Mouse (Mus musculus) bone marrow, adult 2 months (tissue): ENCODE measurements around the gene Hoxc5. TPM values are rescaled to one million over a fixed set of nuclear protein-coding genes. Genes with fewer than 3 reads are reported as not detected.

Experiments used
- H3K27ac ChIP-seq: fragments of 200-500 bp; 2 replicates; pipeline ENCODE4 v1.5.1; 2012; ENCODE audit warnings: low read depth, mild to moderate bottlenecking, control low read depth, inconsistent platforms, low read length; ENCODE audit not compliant: control insufficient read depth, poor library complexity, insufficient read depth
- H3K4me1 ChIP-seq: fragments of 200-500 bp; 2 replicates; pipeline ENCODE4 v1.6.1; 2011; ENCODE audit warnings: low read length; ENCODE audit not compliant: control insufficient read depth, insufficient read depth
- H3K4me3 ChIP-seq: fragments of 200-500 bp; replicated peaks from 2 replicates; pipeline ENCODE3; 2011; ENCODE audit warnings: mild to moderate bottlenecking, low read depth, low read length, control low read depth; ENCODE audit not compliant: control insufficient read depth
- CTCF ChIP-seq: fragments of 200-500 bp; IDR thresholded peaks from 2 replicates; pipeline ENCODE4 v1.5.1; 2011; ENCODE audit warnings: low read length, control low read depth; ENCODE audit not compliant: control insufficient read depth, insufficient read depth
- POLR2A ChIP-seq: fragments of 200-500 bp; IDR thresholded peaks from 2 replicates; pipeline ENCODE4 v1.6.1; 2011; ENCODE audit warnings: low read depth, mild to moderate bottlenecking, control low read depth, low read length, borderline replicate concordance; ENCODE audit not compliant: control insufficient read depth
- WGBS: fragments of 180-500 bp; shearing (Covaris S2); methylation state at CpG from one replicate; pipeline ENCODE4 v1.1.7; 2018; 5-methylcytosine and 5-hydroxymethylcytosine counted together
- polyA plus RNA-seq: library from polyadenylated mRNA; stranded (reverse); fragments of >200 nt; gene quantifications from 2 replicates; pipeline ENCODE4 v1.2.4, GENCODE M21; 2011; ENCODE audit warnings: low replicate concordance; ENCODE audit not compliant: missing spikeins, insufficient read depth, insufficient read length

Gene Hoxc5
- 0.80 TPM in 1 of 2 replicates, not detected in the other for polyA plus RNA-seq

DNA sequence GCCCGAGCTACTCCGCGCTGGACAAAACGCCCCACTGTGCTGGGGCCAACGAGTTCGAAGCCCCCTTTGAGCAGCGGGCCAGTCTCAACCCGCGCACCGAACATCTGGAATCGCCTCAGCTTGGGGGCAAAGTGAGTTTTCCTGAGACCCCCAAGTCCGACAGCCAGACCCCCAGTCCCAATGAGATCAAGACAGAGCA, at the start of gene Hoxc5:
Gene Hoxc5, plus strand, starts transcription at position 132 of the 199 bp plus-strand sequence.
- Histone ChIP-seq H3K27ac (no peak within 1 kb of the TSS), H3K4me1 (no peaks in the 10 kb centered on the region), H3K4me3 (no peak within 1 kb of the TSS)
- TF ChIP-seq POLR2A (no peak), CTCF (no peak)
- 7% methylated on average over 12 of the region's 12 CpGs for WGBS

GRCm38 (mm10) chr15:102917972-102918572, 49.2 kb upstream of the Hoxc5 start:
- 8% methylated on average over 20 of the region's 20 CpGs for WGBS
- TF ChIP-seq CTCF (no peak), POLR2A (no peak)
- Histone ChIP-seq H3K4me1 (no peaks in the 10 kb centered on the region), H3K27ac (no peak overlapping the region), H3K4me3 (no peak overlapping the region)

GRCm38 (mm10) chr15:102918611-102919265, 48.5 kb upstream of the Hoxc5 start:
- H3K4me1 ChIP-seq: no peaks in the 10 kb centered on the region
- no peak overlapping the region for H3K4me3 ChIP-seq
- WGBS: 5% methylated on average over 7 of the region's 7 CpGs
- no peak overlapping the region for H3K27ac ChIP-seq
- TF ChIP-seq POLR2A: no peak
- TF ChIP-seq CTCF: no peak

DNA sequence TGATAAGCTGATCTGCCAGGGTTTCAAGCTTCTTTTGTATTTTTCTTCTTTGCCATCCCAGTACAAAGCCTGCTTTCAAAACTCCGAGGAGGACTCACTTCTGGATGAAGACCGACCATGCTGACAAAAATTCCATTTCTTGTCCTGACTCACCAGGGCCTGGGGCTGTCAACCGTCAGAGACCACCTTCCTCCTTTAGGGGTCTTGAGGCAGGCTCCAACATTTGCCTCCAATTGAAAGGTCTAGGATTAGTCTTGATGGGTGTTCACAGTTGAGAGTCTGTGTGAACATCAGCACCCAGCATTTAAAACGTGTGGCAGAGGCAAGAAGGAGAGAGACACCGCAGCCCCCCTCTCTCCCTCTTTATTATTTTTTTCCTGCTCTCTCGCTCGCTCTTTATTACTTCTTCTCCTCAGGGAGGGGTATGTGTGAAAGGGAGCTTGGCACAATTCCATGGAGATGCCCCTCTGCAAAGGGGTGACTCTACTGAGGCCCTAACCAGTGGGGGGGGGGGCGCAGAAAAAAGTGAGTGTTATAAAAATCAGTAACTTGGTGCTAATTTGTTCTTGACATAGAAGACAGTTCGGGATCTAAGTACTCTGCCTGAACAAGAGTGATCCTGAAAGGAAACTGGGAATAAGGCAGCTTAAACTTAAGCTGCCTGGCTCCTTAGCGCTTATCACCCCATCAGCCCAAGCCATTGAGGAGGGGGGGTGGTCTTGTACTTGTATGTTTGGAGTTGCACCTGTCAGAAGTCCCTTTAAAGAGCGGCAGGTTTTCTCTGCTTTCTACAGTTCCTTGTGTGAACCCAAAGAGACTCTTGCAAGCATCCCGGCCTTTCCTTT, 47.7 kb upstream of the Hoxc5 start:
- no peak overlapping the region for H3K27ac ChIP-seq
- WGBS: 5% methylated on average over 12 of the region's 12 CpGs
- TF ChIP-seq CTCF (no peak), POLR2A (no peak)
- no peaks in the 10 kb centered on the region for H3K4me1 ChIP-seq
- H3K4me3 ChIP-seq: no peak overlapping the region

DNA sequence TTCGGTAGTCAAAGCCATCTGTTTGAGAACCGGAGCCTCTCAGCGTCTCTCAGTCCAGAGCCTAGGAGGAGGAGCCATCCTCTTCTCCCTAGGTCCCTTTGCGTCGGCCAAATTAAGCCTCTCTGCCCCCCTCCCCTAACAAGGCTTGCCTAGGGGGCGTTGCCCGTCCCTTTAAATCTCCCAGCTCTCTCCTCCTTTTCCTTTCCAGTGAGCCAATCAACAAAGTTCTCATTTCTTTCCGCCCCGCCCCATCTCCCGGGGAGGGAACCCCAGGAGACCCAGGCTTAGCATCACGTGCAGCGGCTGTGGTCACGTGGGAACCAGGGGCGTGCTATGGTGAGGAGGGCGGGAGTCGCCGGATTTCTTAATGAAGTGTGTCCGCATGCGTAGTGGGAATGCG, 46.6 kb upstream of the Hoxc5 start:
- Histone ChIP-seq H3K27ac (no peak overlapping the region), H3K4me1 (no peaks in the 10 kb centered on the region), H3K4me3 (no peak overlapping the region)
- TF ChIP-seq POLR2A: no peak
- TF ChIP-seq CTCF: no peak
- WGBS: 3% methylated on average over 20 of the region's 20 CpGs

GRCm38 (mm10) chr15:102921053-102922011, 45.9 kb upstream of the Hoxc5 start, which contains the start of gene Hoxc13:
Gene Hoxc13 (plus strand): TSS chr15:102921103.
- H3K4me3 ChIP-seq: no peak within 1 kb of the TSS
- 5% methylated on average over 86 of the region's 88 CpGs for WGBS
- TF ChIP-seq CTCF (no peak), POLR2A (no peak)
- no peaks in the 10 kb centered on the region for H3K4me1 ChIP-seq
- H3K27ac ChIP-seq: no peak within 1 kb of the TSS

DNA sequence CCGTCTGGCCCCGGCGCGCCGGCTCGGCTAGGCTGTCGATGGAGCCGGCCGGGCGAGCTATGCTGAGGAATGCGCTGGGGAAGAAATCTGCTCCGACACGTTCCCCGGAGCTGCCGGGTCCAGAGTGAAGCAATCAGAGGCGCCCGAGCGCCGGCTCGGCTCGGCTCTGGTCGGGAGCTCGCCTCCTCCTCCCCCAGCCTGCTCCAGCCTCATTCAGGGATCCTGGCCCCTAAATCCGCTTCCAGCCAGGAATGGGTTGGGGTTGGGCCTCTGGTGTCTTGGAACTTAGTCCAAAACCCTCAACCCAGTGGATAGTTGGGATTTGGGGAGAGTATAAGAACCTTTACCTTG, 45.3 kb upstream of the Hoxc5 start:
- TF ChIP-seq CTCF: no peak
- H3K4me3 ChIP-seq: no peak overlapping the region
- H3K4me1 ChIP-seq: no peaks in the 10 kb centered on the region
- 6% methylated on average over 24 of the region's 24 CpGs for WGBS
- H3K27ac ChIP-seq: no peak overlapping the region

- Histone ChIP-seq H3K27ac (no peak overlapping the region), H3K4me3 (no peak overlapping the region), H3K4me1 (no peaks in the 10 kb centered on the region)
- TF ChIP-seq CTCF (no peak), POLR2A (no peak)
- WGBS: 11% methylated on average over 6 of the region's 6 CpGs
These were observed 44.4 kb upstream of the Hoxc5 start for GRCm38 (mm10) chr15:102922636-102923500.
